Mouse (Mus musculus): Measurements from ENCODE around the gene Nkd2. TPM values are rescaled to one million over a fixed set of nuclear protein-coding genes. Genes with fewer than 3 reads are reported as not detected.

Nkd2 gene
- 31.5 and 32.6 TPM in 2 replicates for total RNA-seq (2014; rRNA removed)
- 18.8 and 20.1 TPM in 2 replicates for polyA plus RNA-seq (2015; fragmentation: Nextera tagmentation; extraction: Ambion mirVana)

DNA sequence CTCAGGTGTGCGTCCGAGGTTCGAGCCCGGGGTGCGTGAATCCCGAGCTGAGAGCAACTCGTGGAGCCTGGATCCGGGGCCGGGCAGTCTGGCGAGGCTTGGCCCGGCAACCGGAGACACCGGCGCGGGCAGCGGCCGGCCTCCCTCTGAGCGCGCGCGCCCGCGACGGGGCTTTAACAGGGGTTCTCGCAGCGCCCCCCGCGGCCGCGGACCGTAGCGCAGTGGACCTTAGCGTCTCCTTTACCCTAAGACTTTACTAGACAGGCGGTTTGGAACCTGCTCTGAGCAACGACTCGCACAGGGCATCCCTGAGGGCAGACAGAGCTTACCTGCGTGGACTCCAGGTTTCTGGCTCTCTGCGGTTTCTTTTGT lies at the start of gene Nkd2:
Gene Nkd2, minus strand, starts transcription at position 167 of the 372 bp plus-strand sequence.
- peak within 1 kb of the TSS; percentile 85 for H3K4me2 ChIP-seq (ENCODE audit: low read depth, low read length, poor library complexity, severe bottlenecking)
- no peaks in the 10 kb centered on the region; the same call in 1 of the 2 replicates for H3K27me3 ChIP-seq (ENCODE audit: insufficient read depth, low read length)
- H3K36me3 ChIP-seq (ENCODE audit: insufficient read depth, low read length) = no peaks in the 10 kb centered on the region
- H3K27ac ChIP-seq (ENCODE audit: low read depth, low read length) = no peak within 1 kb of the TSS
- no peaks in the 10 kb centered on the region for H3K9me3 ChIP-seq (ENCODE audit: low read length)
- DNase-seq (ENCODE audit: low spot score) (peak; percentile 85), ATAC-seq (ENCODE audit: low FRiP score) (peak; percentile 87)
- peak within 1 kb of the TSS; percentile 75 for H3K9ac ChIP-seq (replicated peaks; ENCODE audit: low read length, poor library complexity, severe bottlenecking)
- TF ChIP-seq CTCF (IDR thresholded peaks at IDR 0.05) = peak; percentile 77
- peak within 1 kb of the TSS; percentile 70 for H3K4me3 ChIP-seq (ENCODE audit: low read depth, low read length)
- 1% methylated on average over 34 of the region's 38 CpGs for WGBS
- no peaks in the 10 kb centered on the region for H3K4me1 ChIP-seq (ENCODE audit: insufficient read depth, low read length)

DNA sequence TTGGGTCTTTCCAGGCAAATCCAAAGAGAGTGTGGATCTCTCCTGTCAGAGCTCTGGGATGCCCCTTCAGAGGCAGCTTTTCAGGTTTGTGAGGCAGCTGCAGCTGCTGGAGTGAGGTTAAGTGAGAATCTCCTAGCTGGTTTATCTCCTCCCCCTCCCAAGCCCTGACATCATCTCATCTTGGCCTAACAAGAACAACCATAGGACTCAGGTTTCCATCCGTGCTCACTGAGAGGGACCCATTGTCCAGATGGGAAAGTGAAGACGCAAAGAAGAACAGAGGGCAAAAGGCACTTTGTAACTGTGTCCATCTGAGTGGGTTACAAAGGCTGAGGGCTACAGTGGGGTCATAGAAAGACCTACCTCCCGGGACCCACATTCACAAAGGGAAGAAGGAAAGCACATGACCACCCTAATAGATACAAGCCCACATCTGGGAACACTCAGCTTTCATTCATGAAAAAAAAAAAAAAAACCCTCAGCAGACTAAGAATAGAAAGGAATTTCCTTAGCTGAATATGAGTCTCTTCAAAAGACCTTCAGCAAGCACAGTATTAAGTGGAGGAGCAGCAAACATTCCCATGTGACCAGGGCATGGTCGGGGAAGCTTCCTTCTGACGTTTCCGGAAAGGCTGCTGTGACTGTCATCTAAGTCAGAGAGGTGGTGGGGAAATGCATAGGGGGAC lies 45.2 kb upstream of the Nkd2 start:
- Histone ChIP-seq H3K9ac (replicated peaks; ENCODE audit: low read length, poor library complexity, severe bottlenecking) (no peak overlapping the region), H3K27me3 (ENCODE audit: insufficient read depth, low read length) (no peaks in the 10 kb centered on the region), H3K4me2 (ENCODE audit: low read depth, low read length, poor library complexity, severe bottlenecking) (no peak overlapping the region), H3K4me3 (ENCODE audit: low read depth, low read length) (no peak overlapping the region), H3K27ac (ENCODE audit: low read depth, low read length) (no peak overlapping the region), H3K36me3 (ENCODE audit: insufficient read depth, low read length) (no peaks in the 10 kb centered on the region), H3K4me1 (ENCODE audit: insufficient read depth, low read length) (no peaks in the 10 kb centered on the region), H3K9me3 (ENCODE audit: low read length) (no peaks in the 10 kb centered on the region)
- WGBS = 65% methylated on average over 6 of the region's 6 CpGs
- TF ChIP-seq CTCF (IDR thresholded peaks at IDR 0.05) = no peak
- ATAC-seq (ENCODE audit: low FRiP score) (no peak), DNase-seq (ENCODE audit: low spot score) (no peak)

DNA sequence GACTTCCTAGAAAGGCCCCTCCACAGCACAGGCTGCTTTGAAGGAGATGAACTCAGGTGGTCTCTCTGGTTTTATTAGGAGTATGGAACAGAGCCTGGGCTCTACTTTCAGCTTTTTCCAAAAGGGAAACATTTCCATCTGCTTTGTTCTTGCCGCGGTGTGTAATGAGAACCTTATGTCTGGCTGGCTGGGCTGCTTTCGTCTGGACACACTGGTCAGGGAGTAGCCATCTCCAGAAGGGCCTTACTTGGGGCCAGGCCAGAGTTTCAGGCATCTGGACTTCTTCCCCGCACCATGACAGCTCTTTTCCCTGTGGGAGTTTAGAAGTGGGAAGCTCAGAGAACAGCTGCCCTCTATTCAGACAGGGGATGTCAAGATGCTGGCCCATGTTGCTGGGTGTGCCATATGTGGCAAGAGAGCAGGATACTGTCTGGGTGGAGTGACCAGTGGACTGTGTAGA lies 40.0 kb upstream of the Nkd2 start:
- WGBS = 83% methylated on average over 4 of the region's 4 CpGs
- H3K36me3 ChIP-seq (ENCODE audit: insufficient read depth, low read length) = no peaks in the 10 kb centered on the region
- DNase-seq (ENCODE audit: low spot score) (no peak), ATAC-seq (ENCODE audit: low FRiP score) (no peak)
- H3K9ac ChIP-seq (replicated peaks; ENCODE audit: low read length, poor library complexity, severe bottlenecking) = no peak overlapping the region
- H3K4me2 ChIP-seq (ENCODE audit: low read depth, low read length, poor library complexity, severe bottlenecking) = no peak overlapping the region
- no peaks in the 10 kb centered on the region for H3K27me3 ChIP-seq (ENCODE audit: insufficient read depth, low read length)
- no peaks in the 10 kb centered on the region for H3K4me1 ChIP-seq (ENCODE audit: insufficient read depth, low read length)
- H3K9me3 ChIP-seq (ENCODE audit: low read length) = no peaks in the 10 kb centered on the region
- TF ChIP-seq CTCF (IDR thresholded peaks at IDR 0.05) = no peak
- H3K4me3 ChIP-seq (ENCODE audit: low read depth, low read length) = no peak overlapping the region
- no peak overlapping the region for H3K27ac ChIP-seq (ENCODE audit: low read depth, low read length)

DNA sequence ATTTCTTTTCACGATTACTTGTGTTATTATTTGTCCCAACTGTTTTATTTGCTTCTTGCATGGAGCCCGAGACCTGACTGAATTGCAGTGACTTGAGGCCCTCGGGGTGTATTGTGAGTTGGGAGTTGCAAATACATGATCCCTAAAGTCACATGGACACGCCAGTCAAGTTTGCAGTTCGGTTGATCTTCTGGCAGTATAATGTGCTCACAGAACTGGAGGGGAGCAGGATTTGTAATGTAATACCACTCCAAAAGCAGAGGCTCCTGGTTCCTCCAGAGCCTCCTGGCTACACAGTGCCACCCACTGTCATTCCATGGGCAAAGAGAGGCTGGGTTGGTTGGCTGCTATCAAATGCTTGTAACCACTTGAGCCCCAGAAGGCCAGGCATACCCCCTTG lies 39.2 kb upstream of the Nkd2 start:
- 70% methylated on average over 5 of the region's 5 CpGs for WGBS
- H3K9ac ChIP-seq (replicated peaks; ENCODE audit: low read length, poor library complexity, severe bottlenecking) = no peak overlapping the region

DNA sequence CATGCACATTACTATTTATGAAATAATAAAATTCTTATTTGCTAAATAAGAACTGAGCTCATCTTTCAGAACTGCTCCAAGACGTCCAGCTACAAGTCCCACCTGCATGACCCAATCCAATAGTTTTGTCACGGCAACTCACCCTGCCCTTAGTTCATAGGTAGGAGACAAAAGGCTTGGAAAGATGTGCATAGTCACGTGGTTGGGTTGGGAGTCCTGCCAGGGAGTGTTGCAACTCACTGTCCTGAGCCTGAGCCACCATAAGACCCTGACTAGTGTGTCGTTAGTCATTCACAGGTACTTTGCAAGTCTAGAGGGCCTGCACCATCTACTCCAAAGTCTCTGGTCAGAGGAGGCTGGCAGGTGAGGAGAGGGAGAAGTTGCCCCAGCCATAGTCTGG lies 38.6 kb upstream of the Nkd2 start:
- Histone ChIP-seq H3K36me3 (ENCODE audit: insufficient read depth, low read length) (no peaks in the 10 kb centered on the region), H3K27me3 (ENCODE audit: insufficient read depth, low read length) (no peaks in the 10 kb centered on the region), H3K9me3 (ENCODE audit: low read length) (no peaks in the 10 kb centered on the region), H3K4me1 (ENCODE audit: insufficient read depth, low read length) (no peaks in the 10 kb centered on the region), H3K4me3 (ENCODE audit: low read depth, low read length) (no peak overlapping the region), H3K4me2 (ENCODE audit: low read depth, low read length, poor library complexity, severe bottlenecking) (no peak overlapping the region), H3K9ac (replicated peaks; ENCODE audit: low read length, poor library complexity, severe bottlenecking) (no peak overlapping the region), H3K27ac (ENCODE audit: low read depth, low read length) (no peak overlapping the region)
- ATAC-seq (ENCODE audit: low FRiP score) (no peak), DNase-seq (ENCODE audit: low spot score) (no peak)
- TF ChIP-seq CTCF (IDR thresholded peaks at IDR 0.05) = no peak
- WGBS = 70% methylated on average over 4 of the region's 4 CpGs

More for the DNA sequence above, 39.2 kb upstream of the Nkd2 start:
- no peak for ATAC-seq (ENCODE audit: low FRiP score)
- H3K36me3 ChIP-seq (ENCODE audit: insufficient read depth, low read length) = no peaks in the 10 kb centered on the region
- H3K27ac ChIP-seq (ENCODE audit: low read depth, low read length) = no peak overlapping the region
- no peak overlapping the region for H3K4me3 ChIP-seq (ENCODE audit: low read depth, low read length)
- H3K27me3 ChIP-seq (ENCODE audit: insufficient read depth, low read length) = no peaks in the 10 kb centered on the region
- H3K4me2 ChIP-seq (ENCODE audit: low read depth, low read length, poor library complexity, severe bottlenecking) = no peak overlapping the region
- DNase-seq (ENCODE audit: low spot score) = no peak
- no peaks in the 10 kb centered on the region for H3K9me3 ChIP-seq (ENCODE audit: low read length)
- no peak for TF ChIP-seq CTCF (IDR thresholded peaks at IDR 0.05)
- no peaks in the 10 kb centered on the region for H3K4me1 ChIP-seq (ENCODE audit: insufficient read depth, low read length)

DNA sequence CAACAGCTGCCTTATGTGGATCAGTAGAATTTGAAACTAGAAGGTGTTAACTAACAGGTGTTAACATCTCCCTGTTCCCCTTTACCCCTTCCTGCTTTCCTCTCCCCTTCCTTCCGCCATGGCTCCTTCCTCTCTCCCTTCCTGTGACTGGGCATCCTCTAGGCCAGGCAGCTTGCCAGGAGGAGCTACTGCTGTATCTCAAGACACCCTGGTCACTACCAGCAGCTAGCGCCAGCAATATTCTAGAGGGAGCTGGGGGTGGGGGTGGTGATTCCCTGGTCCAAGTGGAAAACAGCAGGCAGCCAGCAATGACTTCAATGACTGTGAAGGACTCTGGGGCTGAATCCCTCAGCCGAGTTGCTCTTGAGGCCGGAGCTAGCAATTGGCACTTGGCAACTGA lies 38.2 kb upstream of the Nkd2 start:
- H3K9ac ChIP-seq (replicated peaks; ENCODE audit: low read length, poor library complexity, severe bottlenecking) = no peak overlapping the region
- H3K27me3 ChIP-seq (ENCODE audit: insufficient read depth, low read length) = no peaks in the 10 kb centered on the region
- no peak overlapping the region for H3K4me3 ChIP-seq (ENCODE audit: low read depth, low read length)
- H3K27ac ChIP-seq (ENCODE audit: low read depth, low read length) = no peak overlapping the region
- no peak for DNase-seq (ENCODE audit: low spot score)
- WGBS = 88% methylated on average over 4 of the region's 4 CpGs
- H3K9me3 ChIP-seq (ENCODE audit: low read length) = no peaks in the 10 kb centered on the region
- TF ChIP-seq CTCF (IDR thresholded peaks at IDR 0.05) = no peak
- no peak for ATAC-seq (ENCODE audit: low FRiP score)
- no peak overlapping the region for H3K4me2 ChIP-seq (ENCODE audit: low read depth, low read length, poor library complexity, severe bottlenecking)
- no peaks in the 10 kb centered on the region for H3K36me3 ChIP-seq (ENCODE audit: insufficient read depth, low read length)
- H3K4me1 ChIP-seq (ENCODE audit: insufficient read depth, low read length) = 0 out of 2 replicates have a peak, but pooled peaks cover 2% of the 10 kb centered on the region
